Mouse (Mus musculus) megakaryocyte, embryonic 14.5 days (primary cell): ENCODE results near the gene Nags.

Source experiments
- FLI1 ChIP-seq: IDR thresholded peaks from 2 replicates; pipeline ENCODE4 v1.6.1; 2012; ENCODE audit warnings: low read length, inconsistent platforms, mixed read lengths
- GATA1 ChIP-seq: IDR thresholded peaks from 3 replicates; pipeline ENCODE4 v1.6.1; 2012; ENCODE audit warnings: mixed read lengths, low read length, inconsistent platforms, borderline replicate concordance

GRCm38 (mm10) chr11:102147213-102147989 lies 2.1 kb downstream of the Nags start:
- TF ChIP-seq GATA1 (no peak), FLI1 (no peak)
